Mouse (Mus musculus): ENCODE measurements around the gene Tmem208. TPM values are rescaled to one million over a fixed set of nuclear protein-coding genes. Genes with fewer than 3 reads are reported as not detected.
A peak's percentile ranks its signal among the peaks of the same experiment; 100 is the strongest.

Gene Tmem208
- total and polyA plus RNA-seq, 2 experiments from 2014 or later, result 76.4 to 126 TPM

- peak within 1 kb of the TSS; percentile 66 for H3K4me3 ChIP-seq (ENCODE audit: low read depth, low read length)
- peak within 1 kb of the TSS; percentile 98 for H3K4me2 ChIP-seq (ENCODE audit: low read depth)
- H3K27ac ChIP-seq (ENCODE audit: low read depth, low read length), result peak within 1 kb of the TSS; percentile 67
- peak; percentile 39 for TF ChIP-seq CTCF (IDR thresholded peaks at IDR 0.05; ENCODE audit: low read depth)
- ATAC-seq (peak; percentile 90), DNase-seq (peak; percentile 88)
- no peaks in the 10 kb centered on the region for H3K36me3 ChIP-seq (ENCODE audit: insufficient read depth)
- peaks cover 11% of the 10 kb centered on the region; the same call in 1 of the 2 replicates for H3K4me1 ChIP-seq (ENCODE audit: insufficient read depth)
- WGBS, result under 1% methylated on average over 53 of the region's 53 CpGs
- no peaks in the 10 kb centered on the region; the same call in 1 of the 2 replicates for H3K27me3 ChIP-seq (ENCODE audit: insufficient read depth, low read length)
- no peaks in the 10 kb centered on the region for H3K9me3 ChIP-seq (ENCODE audit: low read length)
- H3K9ac ChIP-seq, result peak within 1 kb of the TSS; percentile 74
Measured at GRCm38 (mm10) chr8:105347428-105348221, 21.5 kb downstream of the Tmem208 start, which contains the start of gene Fhod1. Gene Fhod1, minus strand, starts transcription at chr8:105347953.

- peak within 1 kb of the TSS; percentile 67 for H3K27ac ChIP-seq (ENCODE audit: low read depth, low read length)
- H3K9me3 ChIP-seq (ENCODE audit: low read length), result no peaks in the 10 kb centered on the region
- peaks cover 11% of the 10 kb centered on the region; the same call in 1 of the 2 replicates for H3K4me1 ChIP-seq (ENCODE audit: insufficient read depth)
- H3K27me3 ChIP-seq (ENCODE audit: insufficient read depth, low read length), result no peaks in the 10 kb centered on the region; the same call in 1 of the 2 replicates
- H3K9ac ChIP-seq, result peak within 1 kb of the TSS; percentile 74
- WGBS, result 2% methylated on average over 34 of the region's 34 CpGs
- TF ChIP-seq CTCF (IDR thresholded peaks at IDR 0.05; ENCODE audit: low read depth), result peak; percentile 50
- ATAC-seq (peak; percentile 10), DNase-seq (peak; percentile 76)
- peak within 1 kb of the TSS; percentile 66 for H3K4me3 ChIP-seq (ENCODE audit: low read depth, low read length)
- H3K36me3 ChIP-seq (ENCODE audit: insufficient read depth), result no peaks in the 10 kb centered on the region
- H3K4me2 ChIP-seq (ENCODE audit: low read depth), result peak within 1 kb of the TSS; percentile 98
Measured at GRCm38 (mm10) chr8:105348450-105349095, 22.4 kb downstream of the Tmem208 start, which contains the start of gene Slc9a5. Gene Slc9a5, plus strand, starts transcription at chr8:105348843.

DNA sequence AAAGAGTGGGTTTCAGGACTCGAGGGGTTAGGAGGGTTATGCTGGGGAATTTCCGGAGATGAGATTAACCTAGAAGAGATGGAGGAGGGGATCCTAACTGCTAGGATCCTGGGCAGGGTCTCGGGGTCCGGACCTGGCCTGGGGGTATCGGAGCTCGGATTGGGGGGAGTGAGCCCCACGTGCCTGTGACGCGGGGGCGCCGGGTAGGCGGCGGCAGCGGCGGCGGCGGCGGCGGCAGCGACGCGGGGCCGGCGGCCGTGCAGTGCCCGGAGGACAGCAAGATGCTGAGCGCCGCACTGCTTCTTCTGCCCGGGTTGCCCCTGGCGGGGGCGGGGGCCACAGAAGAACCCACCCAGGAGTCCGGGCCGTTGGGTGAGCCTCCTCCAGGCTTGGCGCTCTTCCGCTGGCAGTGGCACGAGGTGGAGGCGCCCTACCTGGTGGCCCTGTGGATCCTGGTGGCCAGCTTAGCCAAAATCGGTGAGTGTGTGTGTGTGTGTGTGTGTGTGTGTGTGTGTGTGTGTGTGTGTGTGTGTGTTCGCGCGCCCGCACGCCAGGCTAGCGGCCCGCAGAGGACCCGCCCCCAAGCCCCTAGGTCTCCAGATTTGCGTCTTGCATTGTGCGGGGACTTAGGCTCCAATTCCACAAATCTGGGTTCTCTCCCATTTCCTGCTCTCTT lies 23.1 kb downstream of the Tmem208 start:
- 5% methylated on average over 44 of the region's 48 CpGs for WGBS
- peak overlapping the region; percentile 98 for H3K4me2 ChIP-seq (ENCODE audit: low read depth)
- ATAC-seq (peak; percentile 70), DNase-seq (peak; percentile 72)
- peak overlapping the region; percentile 74 for H3K9ac ChIP-seq
- H3K27me3 ChIP-seq (ENCODE audit: insufficient read depth, low read length), result no peaks in the 10 kb centered on the region; the same call in 1 of the 2 replicates
- no peaks in the 10 kb centered on the region for H3K36me3 ChIP-seq (ENCODE audit: insufficient read depth)
- no peaks in the 10 kb centered on the region for H3K9me3 ChIP-seq (ENCODE audit: low read length)
- H3K4me1 ChIP-seq (ENCODE audit: insufficient read depth), result peaks cover 11% of the 10 kb centered on the region; the same call in 1 of the 2 replicates
- H3K4me3 ChIP-seq (ENCODE audit: low read depth, low read length), result peak overlapping the region; percentile 66
- TF ChIP-seq CTCF (IDR thresholded peaks at IDR 0.05; ENCODE audit: low read depth), result no peak
- H3K27ac ChIP-seq (ENCODE audit: low read depth, low read length), result peak overlapping the region; percentile 67

DNA sequence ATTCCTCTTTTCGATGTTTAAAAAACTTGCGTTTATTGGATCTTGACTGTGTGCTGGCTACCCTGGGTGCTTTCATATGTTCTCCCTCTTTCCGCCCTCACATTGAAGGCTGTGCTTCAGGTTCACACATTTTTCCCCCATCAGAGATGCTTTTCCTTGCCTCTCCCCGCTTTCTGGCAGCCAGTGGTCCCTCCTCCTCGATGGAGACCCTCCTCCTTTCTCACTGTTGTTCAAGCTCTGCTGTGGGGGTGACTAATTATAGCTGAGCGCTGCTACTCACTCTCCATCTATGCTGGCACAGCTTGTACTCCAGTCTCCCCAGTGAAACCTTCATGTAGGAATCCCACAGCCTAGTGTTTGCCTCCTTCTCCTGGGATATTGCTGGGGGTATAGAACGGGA lies 24.0 kb downstream of the Tmem208 start:
- Histone ChIP-seq H3K27me3 (ENCODE audit: insufficient read depth, low read length) (no peaks in the 10 kb centered on the region; the same call in 1 of the 2 replicates), H3K27ac (ENCODE audit: low read depth, low read length) (no peak overlapping the region; the same call in 1 of the 2 replicates), H3K4me2 (ENCODE audit: low read depth) (peak overlapping the region; percentile 98), H3K4me3 (ENCODE audit: low read depth, low read length) (peak overlapping the region; percentile 66), H3K36me3 (ENCODE audit: insufficient read depth) (no peaks in the 10 kb centered on the region), H3K4me1 (ENCODE audit: insufficient read depth) (peaks cover 11% of the 10 kb centered on the region; the same call in 1 of the 2 replicates), H3K9ac (peak overlapping the region; percentile 74), H3K9me3 (ENCODE audit: low read length) (no peaks in the 10 kb centered on the region)
- ATAC-seq (no peak), DNase-seq (peak; percentile 25)
- WGBS, result 28% methylated on average over 7 of the region's 7 CpGs
- no peak for TF ChIP-seq CTCF (IDR thresholded peaks at IDR 0.05; ENCODE audit: low read depth)

- ATAC-seq, result no peak
- DNase-seq, result no peak
Measured at GRCm38 (mm10) chr8:105353583-105354135, 27.5 kb downstream of the Tmem208 start.

DNA sequence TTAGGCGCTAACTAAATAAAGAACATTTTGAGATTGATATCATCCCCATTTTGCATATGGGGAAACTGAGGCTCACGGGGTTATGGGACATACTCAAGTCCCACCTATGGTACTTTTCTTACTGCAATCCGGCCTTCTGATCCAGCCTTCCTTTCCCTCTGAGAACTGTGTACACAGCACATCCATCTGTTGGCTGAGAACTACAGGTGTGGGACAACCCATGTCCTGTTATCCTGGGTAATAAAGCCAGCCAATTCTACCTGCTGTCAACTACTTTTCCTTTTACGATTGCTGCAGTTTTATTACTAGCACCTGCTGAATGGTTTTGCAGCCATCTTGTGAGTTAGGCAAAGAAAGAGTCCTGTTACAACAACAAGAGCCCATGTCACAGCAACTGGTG lies 28.4 kb downstream of the Tmem208 start:
- WGBS, result 92% methylated on average over 4 of the region's 4 CpGs
- DNase-seq (no peak), ATAC-seq (no peak)
- Histone ChIP-seq H3K36me3 (ENCODE audit: insufficient read depth) (peaks cover 29% of the 10 kb centered on the region), H3K4me1 (ENCODE audit: insufficient read depth) (peaks cover 7% of the 10 kb centered on the region; the same call in 1 of the 2 replicates), H3K4me3 (ENCODE audit: low read depth, low read length) (no peak overlapping the region), H3K9ac (no peak overlapping the region), H3K27ac (ENCODE audit: low read depth, low read length) (no peak overlapping the region), H3K4me2 (ENCODE audit: low read depth) (no peak overlapping the region), H3K9me3 (ENCODE audit: low read length) (no peaks in the 10 kb centered on the region), H3K27me3 (ENCODE audit: insufficient read depth, low read length) (no peaks in the 10 kb centered on the region)
- TF ChIP-seq CTCF (IDR thresholded peaks at IDR 0.05; ENCODE audit: low read depth), result no peak

More at GRCm38 (mm10) chr8:105353583-105354135, 27.5 kb downstream of the Tmem208 start:
- peaks cover 26% of the 10 kb centered on the region for H3K36me3 ChIP-seq (ENCODE audit: insufficient read depth)
- WGBS, result 74% methylated on average over 8 of the region's 8 CpGs
- H3K4me2 ChIP-seq (ENCODE audit: low read depth), result no peak overlapping the region
- H3K27me3 ChIP-seq (ENCODE audit: insufficient read depth, low read length), result no peaks in the 10 kb centered on the region
- no peak for TF ChIP-seq CTCF (IDR thresholded peaks at IDR 0.05; ENCODE audit: low read depth)
- H3K27ac ChIP-seq (ENCODE audit: low read depth, low read length), result no peak overlapping the region
- H3K9me3 ChIP-seq (ENCODE audit: low read length), result no peaks in the 10 kb centered on the region
- no peak overlapping the region for H3K4me3 ChIP-seq (ENCODE audit: low read depth, low read length)
- H3K9ac ChIP-seq, result no peak overlapping the region
- H3K4me1 ChIP-seq (ENCODE audit: insufficient read depth), result peaks cover 7% of the 10 kb centered on the region; the same call in 1 of the 2 replicates
